Mouse (Mus musculus) urinary bladder, postnatal 25 days (tissue): Measurements from ENCODE around the gene Rhbg.
A peak's percentile ranks its signal among the peaks of the same experiment; 100 is the strongest.

Experiments used
- DNase-seq: peaks from one replicate; pipeline ENCODE4 v3.0.0; 2022; ENCODE audit warnings: low spot score

The Rhbg gene

GRCm38 (mm10) chr3:88227976-88228375 lies 26.5 kb downstream of the Rhbg start:
- DNase-seq = no peak

- DNase-seq = no peak
Observed at GRCm38 (mm10) chr3:88227260-88227659, 27.2 kb downstream of the Rhbg start.

- no peak for DNase-seq
Observed at GRCm38 (mm10) chr3:88226101-88226845, 28.2 kb downstream of the Rhbg start.

GRCm38 (mm10) chr3:88224929-88225328 lies 29.6 kb downstream of the Rhbg start:
- DNase-seq = no peak

- DNase-seq = no peak
Observed at GRCm38 (mm10) chr3:88222446-88222845, 32.1 kb downstream of the Rhbg start.

GRCm38 (mm10) chr3:88221519-88222390 lies 32.8 kb downstream of the Rhbg start:
- DNase-seq = no peak

- DNase-seq = peak; percentile 75
Observed at GRCm38 (mm10) chr3:88220842-88221241, 33.7 kb downstream of the Rhbg start.

- DNase-seq = no peak
Observed at GRCm38 (mm10) chr3:88219940-88220339, 34.6 kb downstream of the Rhbg start.

GRCm38 (mm10) chr3:88217679-88218078 lies 36.8 kb downstream of the Rhbg start:
- DNase-seq = no peak

- no peak for DNase-seq
Observed at GRCm38 (mm10) chr3:88216534-88217326, 37.8 kb downstream of the Rhbg start.

- no peak for DNase-seq
Observed at GRCm38 (mm10) chr3:88216116-88216515, 38.4 kb downstream of the Rhbg start.

- no peak for DNase-seq
Observed at GRCm38 (mm10) chr3:88215553-88216004, 38.9 kb downstream of the Rhbg start.

- DNase-seq = peak; percentile 17
Observed at GRCm38 (mm10) chr3:88214971-88215552, 39.4 kb downstream of the Rhbg start.

GRCm38 (mm10) chr3:88214197-88214938 lies 40.1 kb downstream of the Rhbg start:
- no peak for DNase-seq

- DNase-seq = no peak
Observed at GRCm38 (mm10) chr3:88213019-88213418, 41.5 kb downstream of the Rhbg start.

- DNase-seq = no peak
Observed at GRCm38 (mm10) chr3:88212356-88212755, 42.2 kb downstream of the Rhbg start.

- no peak for DNase-seq
Observed at GRCm38 (mm10) chr3:88210918-88211317, 43.6 kb downstream of the Rhbg start.

GRCm38 (mm10) chr3:88210121-88210520 lies 44.4 kb downstream of the Rhbg start:
- no peak for DNase-seq

- DNase-seq = no peak
Observed at GRCm38 (mm10) chr3:88209306-88209705, 45.2 kb downstream of the Rhbg start.

- DNase-seq = no peak
Observed at GRCm38 (mm10) chr3:88208226-88208720, 46.2 kb downstream of the Rhbg start.
